Mouse (Mus musculus) neutrophil, adult 65 days (primary cell): ENCODE results near the gene Eme1. TPM values are rescaled to one million over a fixed set of nuclear protein-coding genes. Genes with fewer than 3 reads are reported as not detected.

Experiments used
- total RNA-seq: library from RNA; stranded (reverse); gene quantifications from 2 replicates; pipeline ENCODE4 v1.2.4, GENCODE M21; 2023

Eme1 gene
- total RNA-seq: 5.3 and 8.6 TPM in 2 replicates

DNA sequence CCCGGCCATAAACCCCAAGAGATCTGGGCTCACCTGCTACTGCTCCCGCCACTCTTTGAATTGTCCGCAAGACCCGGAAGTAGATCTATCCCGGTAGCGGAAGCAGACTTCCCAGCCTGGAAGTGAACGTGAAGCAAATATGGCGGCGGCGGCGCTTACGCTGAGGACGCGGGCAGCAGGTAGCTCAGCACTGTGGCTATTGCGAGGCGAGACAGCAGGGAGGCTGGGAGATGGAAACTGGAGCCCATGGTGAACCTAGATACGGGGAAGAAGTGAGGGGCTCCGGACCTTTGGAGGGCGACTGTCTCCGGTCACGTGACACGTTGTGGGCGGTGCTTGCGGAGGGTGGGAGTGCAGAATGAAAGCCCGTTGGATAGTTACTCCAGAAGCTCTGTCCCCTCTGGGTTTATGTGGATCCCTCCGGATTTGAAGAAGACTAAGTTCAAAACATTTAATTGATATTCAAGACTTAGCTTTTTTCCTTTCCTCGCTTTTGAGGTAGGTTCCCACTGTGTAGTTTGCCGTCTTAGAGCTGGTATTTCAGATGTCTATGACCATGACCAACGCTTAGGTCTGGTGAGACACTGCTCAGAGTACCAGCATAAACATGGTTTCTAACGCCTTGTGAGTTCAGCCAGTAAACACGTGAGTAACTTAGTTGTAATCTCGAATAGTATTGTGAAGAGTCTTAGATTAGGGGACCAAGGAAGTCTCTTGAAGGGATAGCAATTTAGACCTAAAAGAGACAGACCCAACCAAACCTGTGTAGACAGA, at the start of gene Eme1, which contains the start of gene Mrpl27:
Gene Eme1 (minus strand): TSS at position 302 of the 774 bp plus-strand sequence.
Gene Mrpl27 (plus strand): TSS at position 105 of the 774 bp plus-strand sequence.

DNA sequence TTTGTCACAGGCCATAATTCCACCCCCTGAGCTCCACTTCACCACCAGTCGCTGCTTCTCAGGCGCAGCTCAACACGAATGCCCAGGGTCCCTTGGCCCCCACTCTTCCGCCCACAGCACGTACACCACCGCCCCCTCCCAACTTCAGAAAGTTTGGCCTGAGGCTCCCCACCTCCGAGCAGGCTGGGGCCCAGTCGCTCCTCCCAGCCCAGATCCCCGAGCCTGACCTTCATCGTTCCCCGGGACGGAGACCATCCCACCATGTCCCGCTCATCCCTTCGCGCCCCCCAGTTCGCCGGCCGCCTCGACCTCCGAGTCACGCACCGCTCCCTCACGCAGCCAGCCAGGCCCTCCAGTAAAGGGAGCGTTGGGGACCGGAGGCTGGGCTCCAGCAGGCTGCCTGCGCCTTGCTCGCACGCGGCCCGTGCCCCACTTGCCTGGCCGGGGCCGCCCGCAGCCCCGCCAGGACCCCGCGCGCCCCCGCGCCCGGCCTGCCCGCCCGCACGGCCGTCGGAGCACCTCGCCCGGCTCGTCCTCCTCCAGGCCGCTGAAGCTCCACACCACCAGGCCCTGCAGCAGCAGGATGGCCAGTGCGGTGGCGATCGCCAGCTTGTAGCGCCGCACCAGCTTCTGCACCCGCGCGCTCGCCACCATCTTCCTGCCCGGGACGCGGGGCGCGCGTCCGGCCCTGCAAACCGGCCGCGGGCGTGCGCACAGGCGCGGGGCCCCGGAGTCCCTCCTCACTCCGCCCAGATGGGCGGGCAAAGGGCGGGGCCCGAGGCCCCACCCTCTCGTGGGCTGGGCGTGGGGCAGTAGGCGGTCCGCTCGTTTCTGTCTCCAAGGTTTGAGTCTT, 23.2 kb upstream of the Eme1 start, which contains the start of gene Xylt2:
Gene Xylt2 (minus strand): TSS at position 762 of the 853 bp plus-strand sequence.

DNA sequence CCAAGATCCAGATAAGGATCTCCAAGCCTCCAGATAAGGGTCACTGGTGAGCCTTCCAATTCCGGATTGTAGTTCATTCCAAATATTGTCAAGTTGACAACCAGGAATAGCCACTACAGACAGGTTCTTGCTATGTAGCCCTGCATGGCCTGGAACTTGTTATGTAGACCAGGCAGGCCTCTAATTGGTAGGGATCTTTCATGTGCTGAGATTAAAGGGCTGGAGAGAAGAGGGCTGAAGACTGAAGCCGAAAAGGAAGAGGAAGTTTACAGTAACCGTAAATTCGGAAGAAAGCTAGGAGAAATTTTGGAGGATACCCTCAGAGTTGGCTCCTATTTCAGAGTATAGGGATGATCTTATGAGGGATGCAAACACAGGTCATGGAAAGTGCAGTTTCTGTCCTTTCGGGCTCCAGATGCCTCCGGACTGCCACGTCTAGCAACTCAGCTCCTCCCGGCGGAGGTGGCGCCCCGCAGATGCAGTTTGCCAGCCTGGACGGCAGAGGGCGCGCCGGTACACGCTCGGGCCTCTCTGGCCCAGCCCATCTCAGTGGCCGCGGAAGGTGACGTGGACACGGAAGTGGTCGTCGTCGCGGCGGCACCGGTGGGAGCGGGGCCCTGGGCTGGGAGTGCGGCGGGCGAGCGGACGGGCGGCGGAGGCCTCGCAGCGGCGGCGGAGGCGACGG, 24.4 kb downstream of the Eme1 start, which contains the start of gene Lrrc59:
Gene Lrrc59 (plus strand): TSS at position 569 of the 685 bp plus-strand sequence.

DNA sequence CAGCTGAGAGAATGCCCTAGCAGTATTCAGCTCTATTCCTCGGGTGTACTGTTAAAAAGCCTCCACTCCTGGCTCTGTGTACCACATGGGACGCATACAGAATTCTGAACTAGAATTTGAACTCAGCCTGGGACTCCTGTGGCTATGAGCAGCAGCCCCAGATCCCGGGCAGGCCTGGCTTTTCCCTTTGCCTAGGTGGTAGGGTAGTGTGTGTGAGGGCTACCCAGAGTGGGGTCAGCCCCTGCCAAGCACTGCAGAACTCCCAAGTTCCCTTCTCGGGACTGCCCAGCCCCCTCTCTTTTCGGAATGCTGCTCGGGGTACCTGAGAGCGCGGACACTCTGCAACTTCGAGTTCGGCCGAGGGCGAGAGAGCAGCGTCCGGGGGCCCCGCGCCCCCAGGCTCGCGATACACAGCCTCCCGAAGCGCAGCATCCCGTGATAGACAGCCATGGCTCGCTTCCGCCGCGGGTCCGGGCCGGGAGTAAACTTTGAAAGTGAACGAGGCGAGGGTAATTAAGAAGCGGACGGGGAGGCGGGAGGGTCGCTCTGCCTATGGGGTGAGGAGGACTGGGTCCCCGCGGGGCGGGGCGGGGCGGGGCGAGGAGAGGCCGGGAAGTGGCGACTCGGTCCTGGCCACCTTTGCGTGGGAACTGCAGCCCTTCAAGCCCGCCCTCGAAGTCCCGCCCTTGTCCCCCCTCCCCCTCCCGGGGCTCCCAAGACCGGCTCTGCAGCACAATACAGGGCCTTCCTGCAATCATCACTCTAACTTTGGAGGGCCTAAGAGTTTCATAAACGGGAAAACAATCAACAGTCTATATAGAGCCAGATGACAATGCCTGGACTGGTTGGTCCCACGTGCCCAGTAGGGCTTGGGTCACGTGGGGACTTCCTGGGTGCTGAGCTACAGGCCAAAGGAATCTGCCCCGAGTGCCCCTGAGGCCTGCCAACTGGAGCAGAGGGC, 52.2 kb downstream of the Eme1 start, which contains the start of gene Acsf2:
Gene Acsf2 (minus strand): TSS at position 551 of the 961 bp plus-strand sequence.

Other genes starting within 250 kb of the Eme1 start
- 0.13 and 1.7 TPM in 2 replicates for gene Cacna1g, start 179.8 kb downstream of the Eme1 start, total RNA-seq
- gene Spata20, start 167.8 kb downstream of the Eme1 start, total RNA-seq: not detected in 2 replicates
- not detected in 2 replicates for gene Epn3, start 154.0 kb downstream of the Eme1 start, total RNA-seq
- 0.20 and 0.22 TPM in 2 replicates for gene Mycbpap, start 132.2 kb downstream of the Eme1 start, total RNA-seq
- 0.27 and 0.79 TPM in 2 replicates for gene Rsad1, start 104.7 kb downstream of the Eme1 start, total RNA-seq
- gene Chad, start 88.9 kb downstream of the Eme1 start, total RNA-seq: not detected in 2 replicates
- 0.82 and 1.9 TPM in 2 replicates for gene Acsf2, start 52.1 kb downstream of the Eme1 start, total RNA-seq
- gene Lrrc59, start 24.2 kb downstream of the Eme1 start, total RNA-seq: 77.0 and 89.7 TPM in 2 replicates
- 14.7 and 15.0 TPM in 2 replicates for gene Mrpl27, start 197 bp downstream of the Eme1 start, total RNA-seq
- gene Xylt2, start 23.6 kb upstream of the Eme1 start, total RNA-seq: 3.3 and 4.3 TPM in 2 replicates
- gene Gm11541, start 50.5 kb upstream of the Eme1 start, total RNA-seq: not detected in 2 replicates
- gene Cdc34b, start 87.8 kb upstream of the Eme1 start, total RNA-seq: not detected in 2 replicates
- gene Tmem92, start 128.7 kb upstream of the Eme1 start, total RNA-seq: not detected in 2 replicates